Comparison of ENCODE assay signal across 8 mouse cellular contexts in genomic region chr6:124809052-124809774, GRCm38 (mm10). TPM values are rescaled to one million over a fixed set of nuclear protein-coding genes. Genes with fewer than 3 reads are reported as not detected.
DNase-seq lines count a peak whose midpoint lies in the region; ATAC-seq and TF ChIP-seq lines count a peak whose summit lies in the region.

No protein-coding gene starts in this region.

- TF ChIP-seq CTCF in gastrocnemius, adult 2 months (IDR thresholded peaks at IDR 0.05) = peak; percentile 86

- DNase-seq in adipocyte (ENCODE audit: low spot score) = peak; percentile 85
- DNase-seq in cerebellum, postnatal 14 days = peak; percentile 89
- peak; percentile 91 for DNase-seq in gastrocnemius, adult 2 months
- DNase-seq in left cerebral cortex, postnatal 36 days (ENCODE audit: low spot score in 2 of 2) = peak; percentile 61 to 66
- DNase-seq in right cerebral cortex, postnatal 25 days = peak; percentile 72
- peak; percentile 88 for DNase-seq in yolk sac, embryonic 10.5 days (ENCODE audit: low spot score)

- H3K27ac ChIP-seq in gastrocnemius, adult 2 months = peak overlapping the region; percentile 99
- peak overlapping the region; percentile 76 for H3K27ac ChIP-seq in hindbrain, embryonic 15.5 days (replicated peaks)

- peaks cover 8% of the 10 kb centered on the region; the same call in 1 of the 2 replicates for H3K36me3 ChIP-seq in hindbrain, embryonic 15.5 days

- peak overlapping the region; percentile 90 for H3K4me3 ChIP-seq in gastrocnemius, adult 2 months
- H3K4me3 ChIP-seq in hindbrain, embryonic 15.5 days = peak overlapping the region; percentile 46

- H3K9ac ChIP-seq in hindbrain, embryonic 15.5 days = peak overlapping the region; percentile 48

- peaks cover 61% of the 10 kb centered on the region for H3K4me1 ChIP-seq in hindbrain, embryonic 15.5 days (replicated peaks)

- ATAC-seq in hindbrain, embryonic 15.5 days (ENCODE audit: low FRiP score, low read depth) = peak; percentile 1; the same call in 1 of the 2 replicates
- ATAC-seq in megakaryocyte-erythroid progenitor cell, adult 5-6 weeks (replicated peaks; ENCODE audit: low FRiP score, low TSS enrichment, poor library complexity, severe bottlenecking) = peak; percentile 14

- H3K27me3 ChIP-seq in hindbrain, embryonic 15.5 days = no peaks in the 10 kb centered on the region

- under 1% methylated on average over 35 of the region's 35 CpGs for WGBS in hindbrain, embryonic 15.5 days

- H3K9me3 ChIP-seq in hindbrain, embryonic 15.5 days = no peaks in the 10 kb centered on the region

- H3K4me2 ChIP-seq in hindbrain, embryonic 15.5 days = peak overlapping the region; percentile 85

- intact Hi-C loops in gastrocnemius, adult 2 months (cut with DNase I) = loop anchor here (5.0 kb wide), 1 partner anchor 52 kb away; the partner anchor contains the start of genes Atn1 and Gm45234
- intact Hi-C loops in left cerebral cortex, postnatal 36 days (cut with DNase I) = no loop called here

RNA-seq across cellular contexts. Expression of gene Spsb2, which starts 0.8 kb away (rescaled TPM):
- total RNA-seq in gastrocnemius, adult 2 months (2021) = 1 to 10 TPM; 2.0 to 2.5 TPM
- polyA plus RNA-seq in hindbrain, embryonic 15.5 days (2015; fragmentation: Nextera tagmentation; extraction: Ambion mirVana) = 9.0 and 9.3 TPM in 2 replicates
- 1 to 10 TPM; 4.9 TPM for total RNA-seq in left cerebral cortex, postnatal 36 days (2021)
- total RNA-seq in megakaryocyte-erythroid progenitor cell, adult 5-6 weeks (2014; fragmentation: Nextera tagmentation) = 1.9 and 5.1 TPM in 2 replicates
- total RNA-seq in megakaryocyte-erythroid progenitor cell, adult 5-6 weeks (2017) = 4.1 and 5.5 TPM in 2 replicates

RNA-seq across cellular contexts. Expression of gene Tpi1, which starts 4.9 kb away (rescaled TPM):
- 1,000 to 10,000 TPM; 2,224 to 2,391 TPM for total RNA-seq in gastrocnemius, adult 2 months (2021)
- polyA plus RNA-seq in hindbrain, embryonic 15.5 days (2015; fragmentation: Nextera tagmentation; extraction: Ambion mirVana) = 468 and 478 TPM in 2 replicates
- total RNA-seq in left cerebral cortex, postnatal 36 days (2021) = 100 to 1,000 TPM; 736 to 850 TPM
- 258 and 264 TPM in 2 replicates for total RNA-seq in megakaryocyte-erythroid progenitor cell, adult 5-6 weeks (2014; fragmentation: Nextera tagmentation)
- 179 and 201 TPM in 2 replicates for total RNA-seq in megakaryocyte-erythroid progenitor cell, adult 5-6 weeks (2017)

RNA-seq across cellular contexts. Expression of gene Usp5, which starts 20.1 kb away (rescaled TPM):
- 10 to 100 TPM; 43.4 to 50.1 TPM for total RNA-seq in gastrocnemius, adult 2 months (2021)
- 203 and 209 TPM in 2 replicates for polyA plus RNA-seq in hindbrain, embryonic 15.5 days (2015; fragmentation: Nextera tagmentation; extraction: Ambion mirVana)
- total RNA-seq in left cerebral cortex, postnatal 36 days (2021) = 100 to 1,000 TPM; 191 to 199 TPM
- 85.0 and 100 TPM in 2 replicates for total RNA-seq in megakaryocyte-erythroid progenitor cell, adult 5-6 weeks (2014; fragmentation: Nextera tagmentation)
- total RNA-seq in megakaryocyte-erythroid progenitor cell, adult 5-6 weeks (2017) = 75.7 and 80.9 TPM in 2 replicates

RNA-seq across cellular contexts. Expression of gene Cdca3, which starts 20.1 kb away (rescaled TPM):
- total RNA-seq in gastrocnemius, adult 2 months (2021) = under 1 TPM; 0.26 to 0.31 TPM
- polyA plus RNA-seq in hindbrain, embryonic 15.5 days (2015; fragmentation: Nextera tagmentation; extraction: Ambion mirVana) = 35.3 and 44.0 TPM in 2 replicates
- 1 to 10 TPM; 1.5 to 1.8 TPM for total RNA-seq in left cerebral cortex, postnatal 36 days (2021)
- 100 and 181 TPM in 2 replicates for total RNA-seq in megakaryocyte-erythroid progenitor cell, adult 5-6 weeks (2014; fragmentation: Nextera tagmentation)
- 90.3 and 111 TPM in 2 replicates for total RNA-seq in megakaryocyte-erythroid progenitor cell, adult 5-6 weeks (2017)

RNA-seq across cellular contexts. Expression of gene Lrrc23, which starts 29.7 kb away (rescaled TPM):
- total RNA-seq in gastrocnemius, adult 2 months (2021) = under 1 TPM in 1 of 2 experiments, not detected in 1; 0.48 TPM
- polyA plus RNA-seq in hindbrain, embryonic 15.5 days (2015; fragmentation: Nextera tagmentation; extraction: Ambion mirVana) = 3.3 and 4.8 TPM in 2 replicates
- 1 to 10 TPM; 1.7 to 1.8 TPM for total RNA-seq in left cerebral cortex, postnatal 36 days (2021)
- 0.77 TPM in 1 of 2 replicates, not detected in the other for total RNA-seq in megakaryocyte-erythroid progenitor cell, adult 5-6 weeks (2014; fragmentation: Nextera tagmentation)
- 6.7 TPM in 1 of 2 replicates, not detected in the other for total RNA-seq in megakaryocyte-erythroid progenitor cell, adult 5-6 weeks (2017)

Comparison
In these comparisons a context has a peak if more than half of its experiments do, and no peak if none do; other contexts are left out.
1. Peak in every context shown above with its lines: DNase-seq, ATAC-seq, H3K4me3 ChIP-seq and H3K27ac ChIP-seq.